Mouse (Mus musculus): ENCODE measurements at regions not wholly inside any gene's neighbourhood (a gene's known extent, or its start where the extent isn't known, plus 50 kb on each side); places are given as distances from the start of the nearest gene placed in this dataset.

DNA sequence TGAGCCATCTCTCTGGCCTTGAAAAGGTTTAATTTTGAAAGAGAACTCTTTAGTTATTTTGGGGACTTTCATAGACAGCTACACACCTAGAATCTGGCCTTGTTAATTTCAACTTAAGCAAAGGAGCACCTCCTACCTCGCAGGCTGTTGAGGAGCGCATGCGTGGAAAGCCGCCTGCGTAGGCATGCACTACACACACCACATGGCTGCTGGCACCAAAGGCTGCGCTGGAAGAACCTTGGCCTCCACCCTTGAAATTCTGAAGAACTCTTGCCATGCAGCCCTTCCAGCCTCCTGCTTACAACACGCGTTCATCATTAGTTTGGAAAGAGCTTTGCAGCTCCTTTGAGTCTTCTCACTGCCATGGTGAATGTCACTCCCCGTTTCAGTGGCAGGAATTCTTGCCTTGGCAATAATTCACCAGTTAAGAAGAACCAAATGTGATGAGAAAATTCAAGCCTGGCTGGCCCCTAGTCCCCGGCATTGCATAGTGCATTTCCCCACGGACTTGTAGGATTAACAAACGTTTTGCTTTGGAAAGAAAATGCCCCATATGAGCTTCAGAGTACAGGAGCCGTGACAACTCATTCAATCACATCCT, 62.7 kb upstream of the Spin1 start:
- TF ChIP-seq CTCF (IDR thresholded peaks at IDR 0.05; ENCODE audit: extremely low read depth, insufficient read depth, low read length) (no peak), POLR2A (IDR thresholded peaks at IDR 0.05; ENCODE audit: extremely low read depth, insufficient read depth, low read length) (no peak)
